Mouse (Mus musculus) Muller cell, postnatal 12 days (primary cell): Measurements from ENCODE around the gene Faap100.

Experiments
- DNase-seq: peaks from one replicate; pipeline ENCODE4 v3.0.0-alpha.2; 2015; ENCODE audit errors: inconsistent ontology term

The Faap100 gene

GRCm38 (mm10) chr11:120376302-120377160, 2.0 kb downstream of the Faap100 start:
- no peak for DNase-seq

GRCm38 (mm10) chr11:120375324-120375723, 3.2 kb downstream of the Faap100 start:
- DNase-seq, result no peak

- DNase-seq, result no peak
These were observed 4.6 kb downstream of the Faap100 start for GRCm38 (mm10) chr11:120373820-120374586.

- DNase-seq, result no peak
These were observed 5.5 kb downstream of the Faap100 start for GRCm38 (mm10) chr11:120373025-120373424.

- DNase-seq, result peak; percentile 66
These were observed 8.9 kb downstream of the Faap100 start for GRCm38 (mm10) chr11:120369656-120370055.

- DNase-seq, result no peak
These were observed 12.0 kb downstream of the Faap100 start for GRCm38 (mm10) chr11:120366443-120367027.

- DNase-seq, result no peak
These were observed 15.7 kb downstream of the Faap100 start for GRCm38 (mm10) chr11:120362891-120363290.

GRCm38 (mm10) chr11:120361295-120361694, 17.3 kb downstream of the Faap100 start, which contains the start of gene Fscn2:
Gene Fscn2 (plus strand): TSS chr11:120361534.
- DNase-seq, result no peak

GRCm38 (mm10) chr11:120360755-120361154, 17.8 kb downstream of the Faap100 start:
- no peak for DNase-seq

GRCm38 (mm10) chr11:120360062-120360461, 18.5 kb downstream of the Faap100 start:
- DNase-seq, result no peak

GRCm38 (mm10) chr11:120359391-120359790, 19.2 kb downstream of the Faap100 start:
- DNase-seq, result no peak

GRCm38 (mm10) chr11:120357791-120358401, 20.7 kb downstream of the Faap100 start:
- peak; percentile 66 for DNase-seq

GRCm38 (mm10) chr11:120356900-120357299, 21.7 kb downstream of the Faap100 start:
- no peak for DNase-seq

- no peak for DNase-seq
These were observed 22.2 kb downstream of the Faap100 start for GRCm38 (mm10) chr11:120356319-120356840.

GRCm38 (mm10) chr11:120355277-120356039, 23.1 kb downstream of the Faap100 start:
- no peak for DNase-seq

GRCm38 (mm10) chr11:120354304-120355276, 24.0 kb downstream of the Faap100 start:
- DNase-seq, result no peak

- DNase-seq, result peak; percentile 87
These were observed 24.9 kb downstream of the Faap100 start for GRCm38 (mm10) chr11:120353500-120354303.

GRCm38 (mm10) chr11:120352571-120353290, 25.8 kb downstream of the Faap100 start:
- DNase-seq, result peak; percentile 81
